ENCODE assay signal across 12 mouse cellular contexts in genomic region chr1:82261053-82261618, GRCm38 (mm10). TPM values are rescaled to one million over a fixed set of nuclear protein-coding genes. Genes with fewer than 3 reads are reported as not detected.
DNase-seq lines count a peak whose midpoint lies in the region; ATAC-seq lines count a peak whose summit lies in the region.
"Had no signal": no experiment of that assay in that cellular context is flagged by ENCODE, and none has a peak within 500 bp of the region (broad histone marks: within the 10 kb centered on the region; RNA-seq: fewer than 3 reads in every experiment).

No protein-coding gene starts in this region.

- no peaks in the 10 kb centered on the region for H3K27me3 ChIP-seq in embryonic facial prominence, embryonic 14.5 days (replicated peaks; ENCODE audit: control insufficient read depth, insufficient read depth, low read length)
- H3K27me3 ChIP-seq in kidney, embryonic 16.5 days (ENCODE audit: insufficient read depth, low read length) = no peaks in the 10 kb centered on the region

- no peak overlapping the region for H3K4me2 ChIP-seq in embryonic facial prominence, embryonic 14.5 days (ENCODE audit: low read depth, low read length)
- H3K4me2 ChIP-seq in kidney, embryonic 16.5 days (replicated peaks; ENCODE audit: low read depth, low read length) = no peak overlapping the region
- H3K4me2 ChIP-seq: lung, embryonic 14.5 days had no signal

- 36% methylated on average over 9 of the region's 9 CpGs for WGBS in embryonic facial prominence, embryonic 14.5 days
- WGBS in kidney, embryonic 16.5 days = 42% methylated on average over 9 of the region's 9 CpGs

- peaks cover 17% of the 10 kb centered on the region for H3K4me1 ChIP-seq in embryonic facial prominence, embryonic 14.5 days (ENCODE audit: control insufficient read depth, insufficient read depth, low read length)
- H3K4me1 ChIP-seq in kidney, embryonic 16.5 days (ENCODE audit: insufficient read depth, low read length) = 0 out of 2 replicates have a peak, but pooled peaks cover 8% of the 10 kb centered on the region

- no peaks in the 10 kb centered on the region for H3K9me3 ChIP-seq in embryonic facial prominence, embryonic 14.5 days (ENCODE audit: control insufficient read depth, low read length)
- no peaks in the 10 kb centered on the region for H3K9me3 ChIP-seq in kidney, embryonic 16.5 days (ENCODE audit: low read length)

- 0 out of 2 replicates have a peak, but pooled peaks cover 3% of the 10 kb centered on the region for H3K36me3 ChIP-seq in embryonic facial prominence, embryonic 14.5 days (ENCODE audit: control insufficient read depth, insufficient read depth, low read length)
- H3K36me3 ChIP-seq in kidney, embryonic 16.5 days (ENCODE audit: insufficient read depth, low read length) = no peaks in the 10 kb centered on the region

- H3K9ac ChIP-seq in embryonic facial prominence, embryonic 14.5 days (ENCODE audit: low read depth, low read length) = no peak overlapping the region
- H3K9ac ChIP-seq in kidney, embryonic 16.5 days (replicated peaks; ENCODE audit: low read length) = no peak overlapping the region
- H3K9ac ChIP-seq: lung, embryonic 14.5 days had no signal

- H3K27ac ChIP-seq in embryonic facial prominence, embryonic 14.5 days (replicated peaks; ENCODE audit: low read depth, low read length) = no peak overlapping the region
- H3K27ac ChIP-seq in kidney, embryonic 16.5 days (ENCODE audit: low read length) = no peak overlapping the region

- DNase-seq in right cerebral cortex, adult 18-20 months = peak; percentile 12
- DNase-seq in right cerebral cortex, postnatal 36 days (ENCODE audit: low spot score in 2 of 2) = no peak
- DNase-seq in embryonic facial prominence, embryonic 14.5 days (ENCODE audit: low spot score) = peak; percentile 72
- peak; percentile 43 to 66 for DNase-seq in layer of hippocampus, postnatal 10 days (ENCODE audit: low spot score in 2 of 2)
- DNase-seq in right cerebral cortex, postnatal 4 days = peak; percentile 14
- no peak for DNase-seq in spleen, postnatal 4 days (ENCODE audit: low spot score in 2 of 2)
- DNase-seq in lung, adult 18-20 months = no peak
- DNase-seq: kidney, adult 9 months; lung, embryonic 14.5 days had no signal

- ATAC-seq in embryonic facial prominence, embryonic 14.5 days (ENCODE audit: low read depth) = peak; percentile 79; the same call in 1 of the 2 replicates
- ATAC-seq in kidney, embryonic 16.5 days (ENCODE audit: low FRiP score, low TSS enrichment) = no peak

- no peak overlapping the region for H3K4me3 ChIP-seq in embryonic facial prominence, embryonic 14.5 days (ENCODE audit: low read depth, low read length)
- no peak overlapping the region for H3K4me3 ChIP-seq in kidney, embryonic 16.5 days (ENCODE audit: low read length)

RNA-seq across cellular contexts. Expression of gene Gm9747, which starts 28.2 kb away (rescaled TPM):
- 53.6 and 55.0 TPM in 2 replicates for polyA plus RNA-seq in embryonic facial prominence, embryonic 14.5 days (2014; fragmentation: Nextera tagmentation; extraction: Ambion mirVana)
- not detected for total RNA-seq in layer of hippocampus, postnatal 10 days (2021)
- polyA plus RNA-seq in kidney, embryonic 16.5 days (2015; fragmentation: Nextera tagmentation; extraction: Ambion mirVana) = 13.1 and 15.0 TPM in 2 replicates
- total RNA-seq: MEL; neutrophil, adult 5-6 weeks had no signal

RNA-seq across cellular contexts. Expression of gene Irs1, which starts 30.1 kb away (rescaled TPM):
- polyA plus RNA-seq in embryonic facial prominence, embryonic 14.5 days (2014; fragmentation: Nextera tagmentation; extraction: Ambion mirVana) = 14.8 and 16.1 TPM in 2 replicates
- total RNA-seq in layer of hippocampus, postnatal 10 days (2021) = 10 to 100 TPM; 29.7 to 31.3 TPM
- 4.2 and 4.3 TPM in 2 replicates for polyA plus RNA-seq in kidney, embryonic 16.5 days (2015; fragmentation: Nextera tagmentation; extraction: Ambion mirVana)
- total RNA-seq: MEL had no signal

RNA-seq across cellular contexts. Expression of gene Rhbdd1, which starts 55.1 kb away (rescaled TPM):
- 6.7 and 6.8 TPM in 2 replicates for polyA plus RNA-seq in embryonic facial prominence, embryonic 14.5 days (2014; fragmentation: Nextera tagmentation; extraction: Ambion mirVana)
- 1 to 10 TPM; 5.8 to 5.9 TPM for total RNA-seq in layer of hippocampus, postnatal 10 days (2021)
- 11.2 and 11.8 TPM in 2 replicates for polyA plus RNA-seq in kidney, embryonic 16.5 days (2015; fragmentation: Nextera tagmentation; extraction: Ambion mirVana)

Comparison
In these comparisons a context has a peak if more than half of its experiments do, and no peak if none do; other contexts are left out.
1. DNase-seq: peak in right cerebral cortex, adult 18-20 months (single experiment), embryonic facial prominence, embryonic 14.5 days (single experiment), layer of hippocampus, postnatal 10 days (2 of 2) and right cerebral cortex, postnatal 4 days (single experiment); none in right cerebral cortex, postnatal 36 days (0 of 2), spleen, postnatal 4 days (0 of 2) and lung, adult 18-20 months (0 of 2).